Mouse (Mus musculus) cerebellum, postnatal 4 days (tissue): ENCODE results near the gene Lrrc52.

Source experiments
- DNase-seq, 2 experiments: peaks; one replicate each; pipeline ENCODE4 v3.0.0; 2022; ENCODE audit warnings: low spot score in 2 of 2, mixed read lengths in 1 of 2

The Lrrc52 gene

DNA sequence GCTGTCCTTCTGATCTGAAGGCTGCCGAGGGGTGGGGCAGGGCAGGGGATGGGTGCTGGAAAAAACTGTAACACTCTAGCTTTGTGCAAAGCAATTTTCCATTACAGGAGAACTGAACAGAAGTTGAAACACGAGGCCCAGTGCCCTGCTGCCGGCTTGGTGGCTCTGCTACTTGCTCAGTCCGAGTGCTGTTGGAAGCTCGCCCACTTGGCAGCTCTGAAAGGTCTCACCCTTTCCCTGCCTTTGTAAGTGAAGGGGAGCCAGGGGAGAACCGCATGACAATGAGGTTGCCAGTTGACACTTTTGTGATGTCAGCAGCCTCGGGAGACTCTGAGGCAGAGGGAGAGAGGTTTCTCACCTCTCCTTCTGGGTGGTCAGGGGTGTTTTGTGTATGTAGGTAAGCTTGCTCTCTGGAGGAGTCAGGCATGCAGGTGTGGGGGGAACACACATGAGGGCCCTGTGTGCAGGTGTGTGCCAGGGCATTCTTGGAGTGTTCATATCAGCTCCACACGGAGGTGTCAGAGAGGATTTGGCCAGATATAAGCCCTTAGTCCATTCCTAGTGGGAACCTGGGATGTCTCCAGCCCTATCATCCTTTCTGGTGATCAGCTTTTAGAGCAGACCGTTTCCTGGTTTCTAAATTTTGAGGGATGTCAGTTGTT, at the start of gene Lrrc52:
Lrrc52 (minus strand) TSS at position 16 of the 662 bp plus-strand sequence.
- DNase-seq: peak; percentile 31 to 64

DNA sequence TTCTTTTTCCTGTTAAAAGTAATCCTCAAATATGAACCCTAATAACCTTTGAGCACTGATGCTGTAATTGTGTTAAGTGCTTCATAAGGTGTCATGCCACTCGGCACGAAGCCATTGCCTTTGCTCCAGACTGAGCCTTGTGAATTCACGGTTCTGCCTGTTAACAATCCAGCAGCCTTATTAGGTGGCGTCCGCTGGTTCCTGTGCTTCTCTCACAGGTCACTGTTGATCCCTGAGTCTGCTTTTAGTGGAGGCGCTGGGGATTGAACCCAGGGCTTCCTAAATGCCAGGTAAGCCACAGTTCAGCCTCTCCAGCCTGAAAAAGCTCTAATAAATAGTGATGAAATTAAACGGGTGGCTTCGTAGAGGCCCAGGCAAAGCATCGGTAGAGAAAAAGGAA, 45.0 kb upstream of the Lrrc52 start:
- no peak for DNase-seq

GRCm38 (mm10) chr1:167506048-167506447, 39.5 kb upstream of the Lrrc52 start:
- no peak for DNase-seq

DNA sequence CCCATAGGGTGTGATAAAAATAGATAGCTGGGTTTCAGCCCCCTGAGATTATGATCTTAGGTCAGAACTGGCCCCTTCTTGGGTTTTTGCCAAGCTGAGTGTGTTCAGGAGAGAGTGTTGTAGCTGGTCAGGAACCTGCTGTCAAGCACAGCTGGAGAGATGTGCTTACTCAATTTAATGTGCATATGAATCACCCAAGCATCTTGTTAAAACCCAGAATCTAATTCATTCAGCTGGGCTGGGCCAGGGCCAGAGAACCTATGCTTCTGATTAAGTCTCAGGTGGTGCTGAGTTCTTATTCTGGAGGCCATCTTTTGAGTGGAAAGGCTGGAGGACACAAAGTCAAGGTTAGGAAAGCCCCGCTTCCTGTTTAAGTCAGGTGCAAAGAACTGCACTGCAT, 38.8 kb upstream of the Lrrc52 start:
- no peak for DNase-seq

DNA sequence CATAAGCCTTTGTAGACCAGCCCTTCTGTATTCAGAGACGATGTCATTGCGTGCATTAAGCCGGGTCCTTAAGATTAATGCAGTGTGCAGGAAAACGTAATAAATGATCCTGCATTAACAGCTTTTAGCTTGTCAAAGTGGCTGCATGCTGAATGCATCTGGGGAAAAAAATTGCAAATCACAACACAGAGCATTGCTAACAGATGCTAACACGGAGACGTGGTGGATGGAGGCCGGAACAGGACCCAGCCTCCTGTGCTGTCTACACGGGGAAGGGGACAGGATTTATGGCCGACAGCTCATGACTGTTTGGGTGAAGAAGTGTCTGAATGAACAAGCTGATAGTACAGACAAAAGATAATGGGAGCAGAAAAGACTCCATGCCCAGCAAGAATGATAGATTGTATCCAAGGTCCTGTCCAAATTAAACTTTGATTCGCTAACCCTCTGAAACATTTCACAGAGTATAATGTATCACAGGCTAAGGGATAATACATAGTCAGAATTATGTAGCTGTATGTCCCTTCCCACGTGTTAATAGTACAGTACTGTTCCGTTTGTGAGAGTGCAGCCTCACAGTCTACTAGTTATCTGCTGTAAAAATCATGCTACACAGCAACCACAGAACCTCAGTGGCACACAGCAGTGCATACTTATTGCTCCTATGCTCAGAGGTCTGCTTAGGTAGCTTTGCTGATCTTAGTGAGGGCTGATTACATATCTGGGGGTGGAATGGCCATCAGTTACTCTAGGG, 32.7 kb upstream of the Lrrc52 start:
- no peak for DNase-seq

GRCm38 (mm10) chr1:167497991-167498390, 31.4 kb upstream of the Lrrc52 start:
- no peak for DNase-seq

GRCm38 (mm10) chr1:167497560-167497959, 31.0 kb upstream of the Lrrc52 start:
- no peak for DNase-seq

DNA sequence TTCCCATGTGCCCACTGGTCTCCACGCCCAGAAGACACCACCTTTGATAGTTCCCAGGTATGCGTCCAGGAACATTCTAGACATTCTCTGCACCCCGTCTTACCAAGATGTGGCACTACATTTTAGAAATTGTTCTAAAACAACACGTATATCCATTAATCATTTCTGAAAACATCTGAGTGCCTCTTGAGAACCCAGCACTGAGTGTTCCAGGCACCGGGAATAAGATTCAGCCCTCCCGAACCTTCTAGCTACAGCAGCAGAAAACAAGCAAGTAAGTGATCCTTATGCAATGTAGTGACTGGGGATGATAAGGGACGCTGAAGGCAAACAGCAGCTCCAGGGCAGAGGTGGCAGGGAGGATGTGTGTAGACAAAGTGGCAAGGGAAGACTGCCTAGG, 24.9 kb upstream of the Lrrc52 start:
- no peak for DNase-seq

GRCm38 (mm10) chr1:167487933-167488332, 21.4 kb upstream of the Lrrc52 start:
- DNase-seq: no peak

GRCm38 (mm10) chr1:167486959-167487680, 20.5 kb upstream of the Lrrc52 start:
- no peak for DNase-seq

DNA sequence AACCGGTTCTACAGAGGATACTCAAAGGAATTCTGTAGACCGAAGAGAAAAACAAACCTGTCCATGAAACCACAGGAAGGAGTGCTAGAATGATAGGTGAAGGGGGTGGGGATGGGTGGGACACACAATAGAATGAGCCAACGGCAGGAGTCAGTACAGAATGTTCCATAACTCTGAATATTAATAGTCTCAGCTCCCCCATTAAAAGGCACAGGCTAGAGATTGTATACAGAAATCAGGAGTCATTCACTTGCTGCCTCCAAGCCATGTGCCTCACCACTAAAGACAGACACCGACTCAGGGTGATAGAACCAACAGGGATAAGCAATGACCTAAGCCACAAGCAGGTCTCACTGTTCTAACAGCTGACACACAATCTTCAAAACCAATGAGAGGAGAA, 16.3 kb upstream of the Lrrc52 start:
- no peak for DNase-seq

DNA sequence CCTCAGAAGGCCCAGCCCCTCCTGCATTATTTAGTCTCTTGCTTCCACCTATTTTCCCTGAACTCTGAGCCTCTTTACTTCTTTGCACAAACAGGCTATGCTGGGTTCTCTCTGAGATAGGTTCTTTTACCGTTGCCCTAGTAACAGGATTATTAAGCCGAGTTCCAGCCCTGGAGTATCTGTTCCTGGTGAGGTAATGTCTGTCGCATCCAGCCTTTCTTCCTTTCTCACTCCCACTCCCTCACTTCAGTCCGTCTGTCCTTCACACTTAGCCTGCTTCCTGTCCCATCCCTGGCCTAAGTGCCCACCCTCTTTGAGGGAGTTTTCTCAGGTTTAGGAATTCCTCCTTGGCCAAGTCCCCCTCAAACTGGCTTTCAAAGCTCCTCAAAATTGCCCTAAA, 7.0 kb upstream of the Lrrc52 start:
- DNase-seq: no peak

- DNase-seq: no peak
These were observed 1.3 kb upstream of the Lrrc52 start for GRCm38 (mm10) chr1:167467916-167468315.

- no peak for DNase-seq
These were observed 9.3 kb downstream of the Lrrc52 start for GRCm38 (mm10) chr1:167457311-167457710.

GRCm38 (mm10) chr1:167453048-167453447, 13.5 kb downstream of the Lrrc52 start:
- no peak for DNase-seq

- DNase-seq: no peak
These were observed 14.1 kb downstream of the Lrrc52 start for GRCm38 (mm10) chr1:167452456-167452855.

GRCm38 (mm10) chr1:167448598-167448997, 18.0 kb downstream of the Lrrc52 start:
- DNase-seq: no peak

DNA sequence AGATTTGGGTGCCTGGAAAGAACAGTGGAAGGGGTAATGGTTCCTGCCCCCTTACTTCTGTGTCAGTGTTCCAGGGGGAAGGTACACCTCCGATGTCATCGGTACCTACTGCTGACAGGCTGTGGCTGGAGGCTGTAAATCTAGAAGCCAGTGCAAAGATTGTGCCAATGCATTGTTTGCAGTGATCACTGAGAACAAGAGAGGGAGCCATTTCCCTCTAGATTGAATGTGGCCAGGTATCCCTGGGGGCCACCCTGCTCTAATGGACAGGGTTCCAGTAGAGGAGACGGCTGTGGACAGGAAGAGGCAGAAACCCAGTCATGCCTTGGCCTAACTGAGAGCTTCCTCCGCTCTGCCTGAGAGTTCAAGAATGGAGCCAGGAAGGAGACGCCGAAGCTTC, 18.5 kb downstream of the Lrrc52 start:
- DNase-seq: no peak

- no peak for DNase-seq
These were observed 20.1 kb downstream of the Lrrc52 start for GRCm38 (mm10) chr1:167446516-167446915.

DNA sequence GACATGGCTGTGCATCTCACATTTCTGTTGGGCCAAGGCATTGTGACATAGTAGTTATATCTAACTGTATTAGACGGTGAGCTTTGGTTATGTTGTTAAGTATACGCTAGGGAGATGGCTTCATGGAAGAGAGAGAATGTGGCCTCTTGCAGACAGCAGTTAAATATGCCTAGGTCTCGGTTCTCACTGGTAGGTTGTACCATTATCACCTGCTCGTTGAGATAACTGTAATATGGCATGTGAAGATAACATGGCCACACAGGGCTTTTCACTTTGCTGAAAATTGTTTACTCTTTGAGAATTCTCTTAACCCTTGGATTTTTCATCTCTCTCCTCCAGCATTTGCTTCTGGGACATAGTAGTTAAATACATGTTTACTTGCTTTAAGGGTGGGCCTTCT, 21.4 kb downstream of the Lrrc52 start:
- no peak for DNase-seq

- DNase-seq: no peak
These were observed 28.2 kb downstream of the Lrrc52 start for GRCm38 (mm10) chr1:167438231-167438885.

GRCm38 (mm10) chr1:167437091-167437490, 29.5 kb downstream of the Lrrc52 start:
- no peak for DNase-seq
